Mouse (Mus musculus): Measurements from ENCODE around the gene Gtf2f2. TPM values are rescaled to one million over a fixed set of nuclear protein-coding genes. Genes with fewer than 3 reads are reported as not detected.

Gene Gtf2f2
- polyA plus RNA-seq (2015; fragmentation: Nextera tagmentation; extraction: Ambion mirVana), result 34.6 and 35.4 TPM in 2 replicates

DNA sequence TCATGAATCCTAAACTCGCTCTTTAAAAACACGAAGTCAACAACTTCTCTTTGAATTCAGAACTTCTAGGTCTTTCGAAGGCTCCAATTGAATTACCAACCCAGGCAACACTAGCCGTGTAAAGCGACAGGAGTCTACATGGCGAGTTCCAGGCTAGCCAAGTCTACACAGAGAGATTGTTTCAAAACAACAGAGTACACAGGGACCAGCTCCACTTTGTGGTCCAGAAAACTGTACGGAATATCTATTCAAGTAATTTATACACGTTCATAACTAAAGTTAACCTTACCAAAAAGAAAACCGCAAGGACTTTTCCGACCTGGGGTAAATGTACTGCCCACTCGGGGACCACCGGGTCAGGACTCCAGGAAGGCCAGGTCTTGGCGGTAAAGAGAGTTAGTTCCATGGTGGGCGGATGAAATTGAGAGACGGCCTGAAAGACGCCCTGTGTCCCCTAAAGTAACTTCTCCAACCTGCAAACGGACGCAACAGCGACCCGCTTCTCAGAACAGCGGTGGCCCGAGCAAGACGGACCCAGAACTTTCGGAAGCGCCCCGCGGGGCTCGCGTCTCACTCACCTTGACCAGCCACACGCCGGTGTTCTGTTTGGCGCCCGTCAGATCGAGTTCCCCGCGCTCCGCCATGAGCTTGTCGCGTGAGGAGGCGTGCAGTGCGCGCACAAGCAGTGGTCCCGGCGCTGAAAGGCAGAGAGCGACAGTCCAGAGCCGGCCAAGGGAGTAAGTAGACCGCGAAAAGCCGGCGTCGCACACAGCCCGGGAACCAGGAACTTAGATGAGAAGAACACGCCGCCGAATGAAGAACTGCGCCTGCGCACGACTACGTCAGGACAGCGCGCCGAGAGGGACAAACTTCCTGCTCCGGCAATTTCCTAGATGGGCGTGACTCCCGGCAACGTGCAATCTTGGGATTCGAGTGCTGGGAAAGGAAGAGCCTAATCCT is at the start of gene Gtf2f2:
TSS of gene Gtf2f2 (minus strand) at position 764 of the 960 bp plus-strand sequence.
- Histone ChIP-seq H3K9me3 (no peaks in the 10 kb centered on the region), H3K4me2 (peak within 1 kb of the TSS; percentile 65), H3K27ac (replicated peaks) (peak within 1 kb of the TSS; percentile 79), H3K4me3 (peak within 1 kb of the TSS; percentile 86), H3K27me3 (no peaks in the 10 kb centered on the region), H3K9ac (peak within 1 kb of the TSS; percentile 63), H3K36me3 (no peaks in the 10 kb centered on the region), H3K4me1 (replicated peaks) (peaks cover 24% of the 10 kb centered on the region)
- WGBS, result under 1% methylated on average over 67 of the region's 67 CpGs
- peak; percentile 93 for ATAC-seq (ENCODE audit: low FRiP score, low read depth)

DNA sequence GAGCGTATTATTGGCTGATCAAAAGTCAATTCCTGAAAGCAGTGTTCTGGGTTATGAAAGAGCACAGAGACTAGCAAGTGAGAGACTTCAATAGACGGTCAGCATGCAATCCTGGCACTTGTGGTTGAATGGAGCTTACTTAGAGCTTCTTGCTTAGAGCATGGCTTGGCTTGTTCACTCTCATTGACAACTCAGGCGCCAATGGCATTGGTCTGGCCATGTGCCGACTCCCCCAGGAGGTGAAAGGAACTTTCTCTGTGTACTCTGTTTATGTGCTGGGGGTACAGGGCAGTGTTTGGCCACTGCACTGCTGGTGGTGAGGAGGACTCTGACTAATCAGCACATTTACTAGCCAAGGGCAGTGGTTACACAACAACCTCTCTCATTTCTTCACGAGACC is 48.8 kb upstream of the Gtf2f2 start:
- no peaks in the 10 kb centered on the region for H3K27me3 ChIP-seq
- no peaks in the 10 kb centered on the region for H3K4me1 ChIP-seq (replicated peaks)
- no peaks in the 10 kb centered on the region for H3K9me3 ChIP-seq
- no peaks in the 10 kb centered on the region for H3K36me3 ChIP-seq
- no peak for ATAC-seq (ENCODE audit: low FRiP score, low read depth)
- 82% methylated on average over 5 of the region's 5 CpGs for WGBS
- no peak overlapping the region for H3K27ac ChIP-seq (replicated peaks)
- H3K9ac ChIP-seq, result no peak overlapping the region
- H3K4me2 ChIP-seq, result no peak overlapping the region
- no peak overlapping the region for H3K4me3 ChIP-seq

DNA sequence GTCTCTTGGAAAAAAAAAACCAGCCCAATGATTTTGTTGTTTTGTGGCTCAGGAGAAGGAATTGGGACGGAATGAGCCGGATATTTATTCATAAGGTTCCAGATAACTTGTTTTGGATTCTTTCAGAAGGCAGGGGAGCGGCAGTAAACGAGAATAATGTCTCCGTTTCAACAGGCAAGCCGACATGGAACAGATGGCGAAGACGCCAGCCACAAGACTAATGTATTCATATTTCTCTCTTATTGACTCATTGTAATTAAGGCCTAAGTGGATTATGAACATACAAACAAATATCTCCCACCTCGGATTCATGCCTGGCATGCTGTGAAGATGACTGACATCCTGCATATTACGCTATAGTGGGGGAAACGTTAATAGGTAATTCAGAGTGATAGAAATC is 43.1 kb upstream of the Gtf2f2 start:
- H3K9me3 ChIP-seq, result no peaks in the 10 kb centered on the region
- 50% methylated on average over 11 of the region's 11 CpGs for WGBS
- no peaks in the 10 kb centered on the region for H3K36me3 ChIP-seq
- no peak overlapping the region for H3K4me3 ChIP-seq
- no peak overlapping the region for H3K9ac ChIP-seq
- H3K4me1 ChIP-seq (replicated peaks), result 0 out of 2 replicates have a peak, but pooled peaks cover 2% of the 10 kb centered on the region
- ATAC-seq (ENCODE audit: low FRiP score, low read depth), result 0 out of 2 replicates have a peak, but pooled peaks have one; percentile 34
- no peaks in the 10 kb centered on the region for H3K27me3 ChIP-seq
- peak overlapping the region; percentile 9; the same call in 1 of the 2 replicates for H3K27ac ChIP-seq (replicated peaks)
- H3K4me2 ChIP-seq, result no peak overlapping the region

DNA sequence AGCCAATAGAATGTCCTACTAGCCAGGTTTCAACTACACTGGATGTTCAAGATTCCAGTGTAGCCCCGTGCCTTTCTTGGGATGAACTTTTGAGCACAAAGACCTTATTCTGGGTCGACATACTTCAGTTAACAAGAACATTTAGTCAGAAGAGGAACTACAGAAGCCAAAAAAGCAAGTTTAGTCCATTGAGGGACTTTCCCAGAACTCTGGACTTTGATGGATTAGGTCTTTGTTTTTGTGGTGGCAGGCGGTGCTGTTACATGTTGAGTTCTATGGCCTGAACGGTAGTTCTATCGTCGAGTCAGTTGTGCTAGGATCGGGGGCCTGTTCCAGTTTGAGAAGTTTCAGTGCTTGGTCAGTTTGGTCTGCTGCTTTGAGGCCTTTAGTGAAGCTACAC is 41.3 kb upstream of the Gtf2f2 start:
- no peaks in the 10 kb centered on the region for H3K9me3 ChIP-seq
- 0 out of 2 replicates have a peak, but pooled peaks cover 2% of the 10 kb centered on the region for H3K4me1 ChIP-seq (replicated peaks)
- H3K36me3 ChIP-seq, result no peaks in the 10 kb centered on the region
- no peak overlapping the region for H3K27ac ChIP-seq (replicated peaks)
- H3K4me3 ChIP-seq, result no peak overlapping the region
- ATAC-seq (ENCODE audit: low FRiP score, low read depth), result no peak
- H3K27me3 ChIP-seq, result no peaks in the 10 kb centered on the region
- no peak overlapping the region for H3K4me2 ChIP-seq
- whole genome bisulfite sequencing, result 73% methylated on average over 7 of the region's 7 CpGs
- H3K9ac ChIP-seq, result no peak overlapping the region

DNA sequence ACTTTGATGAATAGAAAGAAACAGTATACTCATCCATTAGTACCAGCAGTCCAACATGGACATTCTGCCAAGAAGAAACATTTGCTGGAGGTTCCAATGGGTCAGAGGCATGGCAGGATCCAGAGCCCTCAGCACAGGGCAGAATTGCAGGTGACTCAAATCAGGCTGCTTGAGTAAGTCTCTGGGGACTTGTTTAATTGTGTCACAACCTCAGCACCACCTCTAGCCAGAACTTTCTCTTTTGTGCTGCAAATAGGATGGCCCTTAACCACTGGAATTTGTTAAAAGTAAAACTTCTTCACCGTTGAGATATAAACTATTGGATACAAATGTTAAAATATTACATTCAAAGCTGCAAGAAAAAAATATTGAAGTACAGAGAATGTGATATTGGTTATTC is 35.1 kb upstream of the Gtf2f2 start:
- H3K27me3 ChIP-seq, result no peaks in the 10 kb centered on the region
- no peaks in the 10 kb centered on the region for H3K4me1 ChIP-seq (replicated peaks)
- no peak overlapping the region for H3K4me3 ChIP-seq
- no peaks in the 10 kb centered on the region for H3K36me3 ChIP-seq
- no peak overlapping the region for H3K27ac ChIP-seq (replicated peaks)
- no peaks in the 10 kb centered on the region for H3K9me3 ChIP-seq
- no peak overlapping the region for H3K4me2 ChIP-seq
- ATAC-seq (ENCODE audit: low FRiP score, low read depth), result no peak
- no peak overlapping the region for H3K9ac ChIP-seq
- WGBS, result 56% methylated on average over 1 of the region's 1 CpGs

DNA sequence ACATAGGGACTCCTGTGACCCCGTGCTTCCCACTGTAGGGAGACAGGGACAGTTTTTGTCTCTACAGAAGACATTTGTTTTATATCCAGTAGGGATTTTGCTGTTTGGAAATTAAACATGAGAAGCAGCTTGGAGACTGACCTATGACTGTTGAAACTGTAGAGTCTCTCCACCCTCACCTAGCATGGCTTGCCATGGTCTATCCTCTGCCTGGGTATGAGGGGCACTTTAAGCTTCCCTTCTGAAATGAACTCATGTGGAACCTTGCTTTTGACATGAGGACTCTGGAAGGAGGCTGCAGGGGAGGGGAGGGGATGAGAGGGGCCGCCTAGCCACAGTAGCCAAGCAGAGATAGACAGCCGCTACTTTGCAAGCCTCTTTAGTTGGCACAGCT is 33.5 kb upstream of the Gtf2f2 start:
- ATAC-seq (ENCODE audit: low FRiP score, low read depth), result no peak
- Histone ChIP-seq H3K27me3 (no peaks in the 10 kb centered on the region), H3K27ac (replicated peaks) (no peak overlapping the region), H3K4me2 (no peak overlapping the region), H3K9ac (no peak overlapping the region), H3K36me3 (no peaks in the 10 kb centered on the region), H3K9me3 (no peaks in the 10 kb centered on the region), H3K4me3 (no peak overlapping the region), H3K4me1 (replicated peaks) (no peaks in the 10 kb centered on the region)
- 53% methylated on average over 3 of the region's 3 CpGs for WGBS

DNA sequence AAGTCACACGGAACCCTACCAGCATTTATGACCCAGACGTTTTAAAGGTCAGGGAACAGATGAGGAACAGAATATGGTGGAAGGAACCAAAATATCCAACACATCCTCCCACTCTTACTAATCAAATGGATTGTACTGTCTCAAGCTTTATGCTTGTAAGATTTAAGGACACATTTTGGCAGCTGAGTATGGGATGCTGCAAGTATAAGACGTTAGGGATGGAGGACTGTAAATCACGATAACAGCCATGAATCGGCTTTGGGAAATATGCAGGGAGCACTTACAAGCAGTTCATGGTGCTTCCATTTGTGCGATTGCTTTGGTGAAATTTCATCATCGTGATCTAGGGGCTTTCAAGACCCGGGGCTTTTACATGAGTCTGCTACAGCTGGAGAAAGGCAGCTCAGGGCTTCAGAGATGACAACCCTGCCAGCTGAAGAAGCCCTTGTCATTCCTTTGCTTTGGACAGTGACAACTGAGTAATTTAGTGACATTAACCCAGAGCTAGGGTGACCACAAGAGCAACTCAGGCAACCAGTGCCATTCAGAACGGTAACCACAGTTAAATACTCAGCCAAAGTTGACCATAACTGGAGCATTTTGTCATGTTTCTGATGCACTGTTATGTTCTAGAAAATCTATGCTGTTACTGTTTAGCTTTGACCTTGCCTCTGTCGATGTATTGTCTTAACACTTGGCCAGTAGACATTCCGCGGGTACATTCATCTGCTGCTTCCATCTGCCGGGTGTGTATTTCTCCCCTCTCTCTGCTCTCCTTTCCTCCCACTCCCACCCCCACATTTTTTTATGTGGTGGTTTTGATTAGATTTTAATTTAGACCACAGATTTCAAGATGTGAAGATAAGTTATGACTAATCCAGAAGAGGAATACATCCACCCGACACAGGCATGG is 32.8 kb upstream of the Gtf2f2 start:
- H3K27ac ChIP-seq (replicated peaks), result no peak overlapping the region
- H3K4me3 ChIP-seq, result no peak overlapping the region
- H3K36me3 ChIP-seq, result no peaks in the 10 kb centered on the region
- H3K9ac ChIP-seq, result no peak overlapping the region
- no peaks in the 10 kb centered on the region for H3K9me3 ChIP-seq
- H3K4me1 ChIP-seq (replicated peaks), result no peaks in the 10 kb centered on the region
- H3K4me2 ChIP-seq, result no peak overlapping the region
- H3K27me3 ChIP-seq, result no peaks in the 10 kb centered on the region
- WGBS, result 86% methylated on average over 14 of the region's 14 CpGs
- ATAC-seq (ENCODE audit: low FRiP score, low read depth), result no peak

DNA sequence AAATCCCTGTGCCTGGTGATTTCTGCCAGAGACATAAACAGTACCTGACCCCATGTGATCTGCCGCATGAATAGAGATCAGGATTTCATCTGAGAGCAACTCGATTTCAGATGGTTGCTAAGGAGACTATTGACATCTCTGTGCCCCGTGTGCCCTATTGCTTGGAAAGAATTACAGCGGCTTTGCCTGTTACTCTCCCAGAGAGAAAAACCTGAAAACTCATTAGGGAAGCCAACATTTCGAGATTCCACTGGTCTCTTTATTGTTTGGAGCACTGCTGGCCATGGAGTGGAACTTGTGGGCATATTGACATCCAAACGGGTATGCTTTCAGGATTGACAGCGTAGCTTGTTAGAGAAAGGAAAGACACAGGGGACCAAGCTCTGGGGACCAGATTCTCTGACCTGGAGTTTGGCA is 22.6 kb upstream of the Gtf2f2 start:
- H3K4me3 ChIP-seq, result no peak overlapping the region
- H3K27me3 ChIP-seq, result no peaks in the 10 kb centered on the region
- no peak overlapping the region for H3K9ac ChIP-seq
- peak; percentile 78 for ATAC-seq (ENCODE audit: low FRiP score, low read depth)
- WGBS, result 5% methylated on average over 7 of the region's 7 CpGs
- H3K4me2 ChIP-seq, result peak overlapping the region; percentile 26
- H3K27ac ChIP-seq (replicated peaks), result peak overlapping the region; percentile 77
- no peaks in the 10 kb centered on the region for H3K9me3 ChIP-seq
- H3K36me3 ChIP-seq, result no peaks in the 10 kb centered on the region
- peaks cover 36% of the 10 kb centered on the region for H3K4me1 ChIP-seq (replicated peaks)

DNA sequence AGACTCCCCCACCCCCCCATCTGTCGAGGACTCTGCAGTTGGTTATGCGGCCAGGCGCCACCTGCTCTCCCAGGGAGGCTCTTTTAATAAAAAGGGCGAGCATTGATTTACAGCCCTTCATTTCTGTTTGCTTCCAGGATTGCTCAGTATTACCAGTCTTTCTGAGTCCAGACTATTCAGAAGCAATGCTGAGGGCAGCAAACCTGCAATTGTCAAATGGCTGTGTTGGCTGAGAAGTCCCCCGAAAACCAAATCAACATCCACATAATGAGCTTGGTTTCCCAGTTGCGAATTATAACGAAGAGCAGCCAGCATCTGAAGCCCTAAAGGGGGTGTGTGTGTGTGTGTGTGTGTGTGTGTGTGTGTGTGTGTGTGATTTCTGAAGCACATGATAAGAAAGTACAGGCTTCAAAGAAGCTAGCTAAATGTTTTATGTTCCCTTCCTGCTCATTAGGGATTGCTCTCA is 22.0 kb upstream of the Gtf2f2 start:
- peak; percentile 52 for ATAC-seq (ENCODE audit: low FRiP score, low read depth)
- H3K27ac ChIP-seq (replicated peaks), result peak overlapping the region; percentile 77
- peaks cover 36% of the 10 kb centered on the region for H3K4me1 ChIP-seq (replicated peaks)
- H3K9me3 ChIP-seq, result no peaks in the 10 kb centered on the region
- H3K36me3 ChIP-seq, result no peaks in the 10 kb centered on the region
- no peak overlapping the region for H3K9ac ChIP-seq
- H3K4me3 ChIP-seq, result no peak overlapping the region
- H3K27me3 ChIP-seq, result no peaks in the 10 kb centered on the region
- WGBS, result 17% methylated on average over 7 of the region's 7 CpGs
- H3K4me2 ChIP-seq, result peak overlapping the region; percentile 26

DNA sequence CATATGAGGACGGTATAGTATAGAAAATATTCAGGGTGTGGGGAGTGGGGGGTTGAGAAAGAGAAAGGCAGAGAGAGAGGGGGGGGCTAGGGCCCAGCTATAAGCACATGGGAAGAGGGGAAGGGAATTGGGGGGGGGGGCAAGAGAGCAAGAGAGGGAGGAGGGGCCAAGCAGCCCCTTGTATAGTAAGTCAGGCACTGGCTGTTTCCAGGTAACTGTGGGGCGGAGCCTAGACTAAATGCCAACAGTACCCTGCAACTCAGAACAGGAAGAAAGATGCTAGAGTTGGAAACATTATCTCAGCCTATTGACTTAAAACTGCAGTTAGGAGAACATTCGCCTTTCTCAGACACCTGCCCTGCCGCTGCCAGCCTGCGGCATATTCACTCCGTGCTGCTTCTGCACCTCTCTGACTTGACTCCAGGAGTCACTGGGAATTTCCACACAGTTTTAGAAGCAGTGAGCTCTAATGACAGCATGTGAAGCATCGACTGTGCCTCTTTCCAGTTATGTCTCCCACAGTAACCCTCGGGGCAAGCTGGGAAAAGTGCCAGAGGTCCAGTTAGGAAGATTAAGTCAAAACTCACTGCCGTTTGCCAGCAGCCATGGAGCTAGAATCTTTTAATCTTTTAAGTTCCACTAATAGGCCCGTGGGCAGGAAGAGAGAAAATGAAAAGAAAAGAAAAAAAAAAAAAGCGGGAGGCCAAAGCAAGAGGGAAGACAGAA is 20.6 kb upstream of the Gtf2f2 start:
- no peak overlapping the region for H3K4me2 ChIP-seq
- 41% methylated on average over 11 of the region's 11 CpGs for WGBS

DNA sequence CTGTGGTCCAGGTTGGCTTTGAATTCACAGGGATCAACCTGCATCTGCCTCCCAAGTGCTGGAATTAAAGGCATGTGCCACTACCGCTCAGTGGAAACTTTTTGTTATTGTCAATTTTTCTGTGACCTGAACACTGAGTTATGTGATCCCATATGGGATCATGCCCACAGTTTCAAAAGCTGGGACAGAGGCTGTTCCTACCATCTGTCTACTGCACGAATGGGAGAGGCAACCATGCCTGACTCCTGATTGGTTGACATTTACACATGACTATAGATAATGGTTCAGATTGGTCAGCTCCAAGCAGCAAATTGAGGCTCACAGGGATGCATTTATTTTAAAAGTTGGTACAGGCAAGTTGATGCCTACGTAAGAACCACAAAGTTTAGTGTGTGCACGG is 14.0 kb upstream of the Gtf2f2 start:
- H3K9ac ChIP-seq, result no peak overlapping the region
- no peak overlapping the region for H3K27ac ChIP-seq (replicated peaks)
- H3K4me3 ChIP-seq, result no peak overlapping the region
- ATAC-seq (ENCODE audit: low FRiP score, low read depth), result no peak
- H3K27me3 ChIP-seq, result no peaks in the 10 kb centered on the region
- no peak overlapping the region for H3K4me2 ChIP-seq
- H3K36me3 ChIP-seq, result no peaks in the 10 kb centered on the region
- H3K9me3 ChIP-seq, result no peaks in the 10 kb centered on the region
- WGBS, result 87% methylated on average over 4 of the region's 4 CpGs
- H3K4me1 ChIP-seq (replicated peaks), result peaks cover 7% of the 10 kb centered on the region

More for the DNA sequence above, 20.6 kb upstream of the Gtf2f2 start:
- ATAC-seq (ENCODE audit: low FRiP score, low read depth), result peak; percentile 36; the same call in 1 of the 2 replicates
- H3K9ac ChIP-seq, result 0 out of 2 replicates have a peak overlapping the region, but pooled peaks have one; percentile 7
- H3K27ac ChIP-seq (replicated peaks), result peak overlapping the region; percentile 77
- H3K4me1 ChIP-seq (replicated peaks), result peaks cover 36% of the 10 kb centered on the region
- no peak overlapping the region for H3K4me3 ChIP-seq
- no peaks in the 10 kb centered on the region for H3K27me3 ChIP-seq
- H3K9me3 ChIP-seq, result no peaks in the 10 kb centered on the region
- H3K36me3 ChIP-seq, result no peaks in the 10 kb centered on the region
